ENCODE assay signal across 23 mouse cellular contexts in the genomic region with DNA sequence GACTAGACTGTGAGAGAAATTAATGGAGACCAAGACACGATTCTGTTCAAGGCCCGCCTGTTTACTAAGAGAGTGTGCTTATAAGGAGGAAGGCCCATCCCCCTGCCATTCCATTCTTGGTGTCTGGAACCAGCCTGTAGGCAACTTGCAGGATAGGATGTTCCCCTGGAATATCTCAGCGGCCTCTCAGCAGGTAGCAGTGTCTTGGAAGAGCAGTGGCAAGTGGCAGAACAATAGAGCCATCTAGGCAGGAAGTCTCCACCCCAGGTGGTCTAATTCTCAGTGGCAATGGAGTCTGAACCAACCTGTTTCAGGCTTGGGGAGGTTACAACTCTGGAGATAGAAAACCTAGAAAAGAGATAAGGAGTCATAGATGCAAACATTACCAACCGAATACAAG. TPM values are rescaled to one million over a fixed set of nuclear protein-coding genes. Genes with fewer than 3 reads are reported as not detected.
"Had no signal": no experiment of that assay in that cellular context is flagged by ENCODE, and none has a peak within 500 bp of the region (broad histone marks: within the 10 kb centered on the region; RNA-seq: fewer than 3 reads in every experiment).

No protein-coding gene starts in this region.

- H3K4me3 ChIP-seq: midbrain, embryonic 10.5 days; midbrain, embryonic 12.5 days; myocyte; neural tube, embryonic 13.5 days; neural tube, embryonic 15.5 days; stomach, embryonic 15.5 days had no signal

- H3K9ac ChIP-seq: lung, embryonic 14.5 days; midbrain, embryonic 12.5 days; neural tube, embryonic 13.5 days; neural tube, embryonic 15.5 days; stomach, embryonic 15.5 days had no signal

- ATAC-seq: midbrain, embryonic 16.5 days had no signal

- H3K36me3 ChIP-seq: midbrain, embryonic 10.5 days; midbrain, embryonic 12.5 days; neural tube, embryonic 13.5 days; neural tube, embryonic 15.5 days; stomach, embryonic 15.5 days had no signal

- DNase-seq: lung, adult 18-20 months; lung, embryonic 14.5 days; lung, postnatal 10 days; lung, postnatal 4 days; midbrain, embryonic 14.5 days; retina, postnatal 1 day; right cerebral cortex, adult 18-20 months; right cerebral cortex, postnatal 14 days; thymus, adult 2 months; thymus, postnatal 25 days had no signal

- H3K27ac ChIP-seq: midbrain, embryonic 10.5 days; midbrain, embryonic 12.5 days; neural tube, embryonic 13.5 days; neural tube, embryonic 15.5 days; stomach, embryonic 15.5 days; stomach, postnatal 0 days had no signal

- H3K4me1 ChIP-seq: midbrain, embryonic 10.5 days; midbrain, embryonic 12.5 days; neural tube, embryonic 13.5 days; neural tube, embryonic 15.5 days; stomach, embryonic 15.5 days had no signal

- H3K9me3 ChIP-seq: midbrain, embryonic 10.5 days; midbrain, embryonic 12.5 days; neural tube, embryonic 13.5 days; neural tube, embryonic 15.5 days; stomach, embryonic 15.5 days had no signal

- H3K27me3 ChIP-seq: midbrain, embryonic 12.5 days; neural tube, embryonic 13.5 days; neural tube, embryonic 15.5 days; stomach, embryonic 15.5 days had no signal

RNA-seq across cellular contexts. Expression of a gene that starts 13.9 kb away (rescaled TPM):
- total RNA-seq: megakaryocyte, adult 5-6 weeks; megakaryocyte-erythroid progenitor cell, adult 5-6 weeks had no signal
- polyA plus RNA-seq: lung, embryonic 14.5 days; lung, embryonic 16.5 days; midbrain, embryonic 10.5 days; midbrain, embryonic 12.5 days; midbrain, embryonic 14.5 days; midbrain, embryonic 16.5 days; myocyte; neural tube, embryonic 11.5 days; neural tube, embryonic 13.5 days; neural tube, embryonic 15.5 days; spleen, adult 2 months; stomach, embryonic 15.5 days; stomach, postnatal 0 days had no signal

RNA-seq across cellular contexts. Expression of a gene that starts 56.8 kb away (rescaled TPM):
- total RNA-seq: megakaryocyte, adult 5-6 weeks; megakaryocyte-erythroid progenitor cell, adult 5-6 weeks had no signal
- polyA plus RNA-seq: lung, embryonic 14.5 days; lung, embryonic 16.5 days; midbrain, embryonic 10.5 days; myocyte; neural tube, embryonic 11.5 days; spleen, adult 2 months; stomach, embryonic 15.5 days had no signal
